Mouse (Mus musculus) bone marrow, adult 2 months (tissue): Measurements from ENCODE around the gene Cntn5.

Experiments
- CTCF ChIP-seq: fragments of 200-500 bp; IDR thresholded peaks from 2 replicates; pipeline ENCODE4 v1.5.1; 2011; ENCODE audit warnings: low read length, control low read depth; ENCODE audit not compliant: control insufficient read depth, insufficient read depth
- POLR2A ChIP-seq: fragments of 200-500 bp; IDR thresholded peaks from 2 replicates; pipeline ENCODE4 v1.6.1; 2011; ENCODE audit warnings: low read depth, mild to moderate bottlenecking, control low read depth, low read length, borderline replicate concordance; ENCODE audit not compliant: control insufficient read depth

- TF ChIP-seq CTCF (no peak), POLR2A (no peak)
Observed at GRCm38 (mm10) chr9:9819963-9820362, 1084.6 kb downstream of the Cntn5 start.
